Mouse (Mus musculus) midbrain, postnatal 0 days (tissue): ENCODE results near the gene Eri3. TPM values are rescaled to one million over a fixed set of nuclear protein-coding genes. Genes with fewer than 3 reads are reported as not detected.

Experiments
- ATAC-seq: fragments of 200-750 bp; cut with Nextera tagmentation; 2 replicates; pipeline ENCODE4 v1.8.0; 2017; ENCODE audit warnings: moderate number of reproducible peaks, mild to moderate bottlenecking, moderate TSS enrichment, moderate library complexity; ENCODE audit not compliant: low FRiP score
- DNase-seq: peaks from one replicate; pipeline ENCODE4 v3.0.0-alpha.2; 2015; ENCODE audit warnings: low spot score
- H3K27ac ChIP-seq: fragments of 300-500 bp; sonication (generic); 2 replicates; pipeline ENCODE4 v1.5.1; 2014; ENCODE audit warnings: low read depth, mild to moderate bottlenecking, low read length, mixed read lengths
- H3K27me3 ChIP-seq: fragments of 300-500 bp; sonication (generic); 2 replicates; pipeline ENCODE4 v1.6.1; 2014; ENCODE audit warnings: low read length, control low read depth, mixed read lengths; ENCODE audit not compliant: insufficient read depth
- H3K36me3 ChIP-seq: fragments of 300-500 bp; sonication (generic); 2 replicates; pipeline ENCODE4 v1.6.1; 2014; ENCODE audit warnings: low read length, control low read depth, mixed read lengths; ENCODE audit not compliant: insufficient read depth
- H3K4me1 ChIP-seq: fragments of 300-500 bp; sonication (generic); 2 replicates; pipeline ENCODE4 v1.6.1; 2014; ENCODE audit warnings: mild to moderate bottlenecking, control low read depth, antibody characterized with exemption, low read length, mixed read lengths; ENCODE audit not compliant: insufficient read depth
- H3K4me2 ChIP-seq: fragments of 300-500 bp; sonication (generic); 2 replicates; pipeline ENCODE4 v1.6.1; 2014; ENCODE audit warnings: low read depth, mild to moderate bottlenecking, low read length, mixed read lengths; ENCODE audit not compliant: poor library complexity, severe bottlenecking
- H3K4me3 ChIP-seq: fragments of 300-500 bp; sonication (generic); 2 replicates; pipeline ENCODE4 v1.5.1; 2014; ENCODE audit warnings: low read depth, mild to moderate bottlenecking, low read length, moderate library complexity
- H3K9ac ChIP-seq: fragments of 300-500 bp; sonication (generic); replicated peaks from 2 replicates; pipeline ENCODE4 v1.6.1; 2014; ENCODE audit warnings: mild to moderate bottlenecking, low read length, moderate library complexity, mixed read lengths; ENCODE audit not compliant: poor library complexity, severe bottlenecking
- H3K9me3 ChIP-seq: fragments of 300-500 bp; sonication (generic); 2 replicates; pipeline ENCODE4 v1.6.1; 2016; ENCODE audit warnings: low read length, control low read depth
- CTCF ChIP-seq: IDR thresholded peaks from 2 replicates; pipeline ENCODE4 v1.5.1; 2016; ENCODE audit warnings: antibody characterized with exemption, mild to moderate bottlenecking
- WGBS: fragments of 180-500 bp; shearing (Covaris S2); extraction: QIAGEN DNeasy Blood & Tissue Kit; methylation state at CpG from one replicate; pipeline ENCODE4 v1.1.7; 2014; 5-methylcytosine and 5-hydroxymethylcytosine counted together
- polyA plus RNA-seq: library from polyadenylated mRNA; unstranded; fragments of >200 nt; fragmentation: Nextera tagmentation; extraction: Ambion mirVana; gene quantifications from 2 replicates; pipeline ENCODE4 v1.2.1, GENCODE M21; 2015
- total RNA-seq: library from RNA; depleted of rRNA; stranded (reverse); fragments of >200 nt; gene quantifications from 2 replicates; pipeline ENCODE4 v1.2.3, GENCODE M21; 2014

The Eri3 gene
- total and polyA plus RNA-seq, 2 experiments from 2014 or later = 291 to 323 TPM

DNA sequence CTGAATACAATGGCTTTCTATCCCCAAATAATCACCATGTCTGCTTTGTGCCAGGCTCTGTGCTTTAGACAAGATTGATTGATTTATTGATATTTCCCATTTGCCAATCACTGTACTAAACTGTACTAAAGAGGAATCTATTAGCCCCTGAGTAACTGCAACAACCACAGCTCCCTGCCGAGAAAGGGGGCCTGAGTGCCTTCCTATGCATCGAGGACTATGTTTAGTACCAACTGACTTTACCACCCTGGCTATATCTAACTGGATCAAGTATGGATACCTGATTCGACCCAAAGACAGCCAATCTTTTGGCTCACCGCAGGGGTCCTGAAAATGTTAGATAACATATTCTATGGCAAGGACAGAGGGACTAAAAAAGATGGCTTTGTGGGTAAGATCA lies 20.3 kb upstream of the Eri3 start:
- no peak for ATAC-seq
- WGBS = 55% methylated on average over 4 of the region's 4 CpGs

DNA sequence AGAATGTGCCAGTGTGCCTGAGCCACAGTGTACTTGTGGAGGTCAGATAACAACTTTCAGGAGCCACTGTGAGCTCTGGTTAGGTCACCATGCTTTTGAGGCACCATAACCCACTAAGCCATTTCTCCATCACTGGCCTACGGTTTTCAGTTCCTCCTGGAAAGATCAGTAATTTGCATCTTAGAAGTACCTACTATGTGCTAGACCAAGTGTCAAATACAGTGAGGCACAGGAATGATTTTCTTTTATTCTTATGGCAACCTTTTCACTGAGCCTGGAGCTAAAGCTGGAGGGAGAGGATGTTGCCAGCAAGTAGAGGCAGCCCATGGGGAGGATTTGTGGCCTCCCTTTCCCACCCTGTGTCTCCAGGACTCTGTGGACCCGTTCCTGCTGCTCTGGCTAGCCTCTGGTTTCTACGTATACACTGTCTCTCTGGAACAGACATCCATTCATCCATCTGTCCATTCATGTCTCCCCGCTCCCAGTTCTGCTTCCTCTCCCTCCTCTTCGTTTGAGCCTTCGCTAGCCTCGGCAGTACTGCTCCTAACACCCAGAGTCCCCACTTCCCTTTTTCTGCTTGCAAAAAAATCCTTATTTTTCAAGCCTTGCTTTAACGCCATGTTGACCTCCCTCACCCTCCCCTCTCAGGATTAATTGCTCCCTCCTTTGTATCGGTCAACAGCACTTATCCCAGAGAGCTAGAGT lies 14.5 kb upstream of the Eri3 start:
- Histone ChIP-seq H3K9me3 (no peaks in the 10 kb centered on the region), H3K4me3 (no peak overlapping the region), H3K36me3 (no peaks in the 10 kb centered on the region), H3K9ac (no peak overlapping the region), H3K27ac (no peak overlapping the region), H3K27me3 (peaks cover 6% of the 10 kb centered on the region; the same call in 1 of the 2 replicates), H3K4me2 (no peak overlapping the region), H3K4me1 (no peaks in the 10 kb centered on the region)
- TF ChIP-seq CTCF = no peak
- DNase-seq (no peak), ATAC-seq (no peak)
- 50% methylated on average over 9 of the region's 9 CpGs for WGBS

More for the DNA sequence above, 20.3 kb upstream of the Eri3 start:
- Histone ChIP-seq H3K4me3 (no peak overlapping the region), H3K4me2 (no peak overlapping the region), H3K4me1 (no peaks in the 10 kb centered on the region), H3K9me3 (no peaks in the 10 kb centered on the region), H3K27me3 (no peaks in the 10 kb centered on the region), H3K27ac (no peak overlapping the region), H3K36me3 (no peaks in the 10 kb centered on the region), H3K9ac (no peak overlapping the region)
- no peak for DNase-seq
- no peak for TF ChIP-seq CTCF

DNA sequence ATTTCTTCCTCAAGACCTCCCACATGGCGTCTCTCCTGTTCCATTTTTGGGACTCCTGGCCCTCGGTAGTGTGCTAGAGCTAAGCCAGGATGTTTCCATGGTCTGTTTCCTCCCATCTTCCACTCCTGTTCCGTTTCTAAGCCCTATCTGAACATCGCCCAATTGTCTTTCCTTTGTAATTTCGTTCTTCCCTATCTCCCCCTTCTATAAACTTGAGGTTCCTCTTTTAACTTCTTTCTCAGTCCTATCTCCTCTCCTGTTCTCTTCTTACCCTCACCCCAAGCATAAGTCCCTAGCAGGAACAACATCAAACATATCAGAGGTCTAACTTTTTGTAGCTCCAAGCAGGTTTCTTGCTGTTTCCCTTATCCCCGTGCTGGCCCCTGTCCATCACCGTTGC lies 13.2 kb upstream of the Eri3 start:
- no peaks in the 10 kb centered on the region for H3K9me3 ChIP-seq
- 87% methylated on average over 7 of the region's 7 CpGs for WGBS
- no peak for DNase-seq

DNA sequence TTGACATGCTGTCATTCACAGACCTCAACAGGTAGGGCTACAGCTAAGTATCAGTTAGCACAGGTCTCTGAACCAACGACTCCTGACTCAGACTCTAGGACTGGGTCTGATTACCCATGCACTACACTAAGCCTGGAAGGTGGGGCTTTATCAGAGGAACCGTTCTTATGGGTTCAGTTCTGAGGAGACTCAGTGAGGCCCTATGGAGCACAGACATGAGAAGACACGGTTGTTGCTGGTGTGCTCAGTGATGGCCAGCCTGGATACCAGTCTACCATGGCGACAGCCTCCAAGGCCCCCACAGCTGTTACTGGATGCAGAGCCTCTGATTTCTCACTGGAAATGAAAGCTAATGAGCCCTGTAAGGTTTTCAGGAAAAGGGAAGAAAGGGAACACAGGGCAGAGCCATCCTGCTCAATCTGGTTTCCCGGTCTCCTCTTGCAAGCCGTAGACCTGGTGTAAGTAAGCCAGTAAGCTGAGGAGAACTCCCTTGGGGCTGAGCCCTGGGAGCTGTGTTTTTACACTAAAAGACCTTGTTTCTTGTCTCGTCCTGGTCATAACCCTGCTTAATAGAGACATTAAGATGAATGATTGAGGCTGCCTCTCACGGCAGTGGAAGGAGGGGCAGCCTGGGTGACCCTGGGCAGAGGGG lies 10.7 kb upstream of the Eri3 start:
- Histone ChIP-seq H3K9ac (no peak overlapping the region), H3K4me2 (no peak overlapping the region), H3K36me3 (no peaks in the 10 kb centered on the region), H3K27ac (no peak overlapping the region), H3K9me3 (no peaks in the 10 kb centered on the region), H3K27me3 (peaks cover 6% of the 10 kb centered on the region; the same call in 1 of the 2 replicates), H3K4me3 (no peak overlapping the region), H3K4me1 (no peaks in the 10 kb centered on the region)
- 76% methylated on average over 8 of the region's 8 CpGs for WGBS
- ATAC-seq (no peak), DNase-seq (no peak)
- TF ChIP-seq CTCF = no peak

More for the DNA sequence above, 13.2 kb upstream of the Eri3 start:
- no peaks in the 10 kb centered on the region for H3K4me1 ChIP-seq
- H3K4me3 ChIP-seq = no peak overlapping the region
- no peak for TF ChIP-seq CTCF
- H3K27ac ChIP-seq = no peak overlapping the region
- H3K36me3 ChIP-seq = no peaks in the 10 kb centered on the region
- ATAC-seq = no peak
- H3K9ac ChIP-seq = no peak overlapping the region
- H3K4me2 ChIP-seq = no peak overlapping the region
- H3K27me3 ChIP-seq = peaks cover 6% of the 10 kb centered on the region; the same call in 1 of the 2 replicates

DNA sequence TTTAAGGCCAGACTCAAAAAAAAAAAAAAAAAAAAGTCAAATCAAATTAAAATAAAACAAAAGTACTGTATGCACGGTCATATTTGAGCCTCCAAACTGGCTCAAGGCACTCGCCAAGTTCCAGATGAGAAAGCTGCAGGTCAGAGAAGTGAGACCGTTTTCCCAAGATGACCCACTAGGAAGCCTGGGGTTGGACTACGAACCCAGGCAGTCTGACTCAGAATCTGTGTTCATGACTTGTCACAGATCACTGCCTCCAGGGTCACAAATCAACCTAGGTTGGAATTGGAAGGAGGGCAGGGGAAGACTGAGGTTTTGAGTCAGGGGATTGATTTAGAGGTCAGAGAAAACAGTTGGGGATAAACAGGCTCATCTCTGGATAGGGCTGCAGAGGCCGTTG lies 9.6 kb upstream of the Eri3 start:
- Histone ChIP-seq H3K9me3 (no peaks in the 10 kb centered on the region), H3K4me3 (no peak overlapping the region), H3K27ac (no peak overlapping the region), H3K4me1 (no peaks in the 10 kb centered on the region), H3K36me3 (no peaks in the 10 kb centered on the region), H3K27me3 (peaks cover 6% of the 10 kb centered on the region; the same call in 1 of the 2 replicates), H3K9ac (no peak overlapping the region), H3K4me2 (no peak overlapping the region)
- DNase-seq (no peak), ATAC-seq (no peak)
- WGBS = 68% methylated on average over 5 of the region's 5 CpGs
- TF ChIP-seq CTCF = no peak

DNA sequence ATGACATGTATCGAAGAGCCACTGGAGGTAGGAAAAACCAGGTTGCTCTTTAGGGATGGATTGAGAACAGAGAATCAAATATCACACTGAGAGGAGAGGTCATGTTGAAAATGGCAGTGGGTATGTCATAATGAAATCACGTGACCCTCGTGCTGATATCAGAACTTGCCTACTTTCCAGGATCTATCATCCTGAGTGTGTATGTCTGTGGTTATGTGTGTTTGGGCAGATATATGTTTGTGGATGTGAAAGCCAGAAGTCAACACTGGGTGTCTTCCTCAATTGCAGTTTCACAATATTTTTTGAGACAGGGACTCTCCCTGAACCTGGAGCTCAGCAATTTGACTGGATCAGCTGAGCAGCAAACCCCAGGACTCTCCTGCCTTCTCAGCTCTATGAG lies 4.7 kb upstream of the Eri3 start:
- H3K36me3 ChIP-seq = no peaks in the 10 kb centered on the region
- H3K4me2 ChIP-seq = no peak overlapping the region
- no peaks in the 10 kb centered on the region for H3K9me3 ChIP-seq
- no peak for TF ChIP-seq CTCF
- no peak for ATAC-seq
- H3K27ac ChIP-seq = no peak overlapping the region
- DNase-seq = no peak
- H3K27me3 ChIP-seq = no peaks in the 10 kb centered on the region
- H3K9ac ChIP-seq = no peak overlapping the region
- no peak overlapping the region for H3K4me3 ChIP-seq
- H3K4me1 ChIP-seq = 0 out of 2 replicates have a peak, but pooled peaks cover 2% of the 10 kb centered on the region
- 91% methylated on average over 3 of the region's 3 CpGs for WGBS
